Mouse (Mus musculus): Measurements from ENCODE around the gene Hint1.
"Not testable (repeated sequence)": the region's sequence is repeated elsewhere in the genome, so short reads cannot be mapped to it uniquely, and the experiment has no call there.

Hint1 gene

GRCm38 (mm10) chr11:54866119-54867048, at the start of gene Hint1:
Gene Hint1, plus strand, starts transcription at chr11:54866383.
- DNase-seq (ENCODE audit: low spot score) = peak; percentile 93

- DNase-seq (ENCODE audit: low spot score) = no peak
Measured at GRCm38 (mm10) chr11:54817449-54817848, 48.7 kb upstream of the Hint1 start.

- no peak for DNase-seq (ENCODE audit: low spot score)
Measured at GRCm38 (mm10) chr11:54819489-54819888, 46.7 kb upstream of the Hint1 start.

- no peak for DNase-seq (ENCODE audit: low spot score)
Measured at GRCm38 (mm10) chr11:54823467-54823866, 42.7 kb upstream of the Hint1 start.

- no peak for DNase-seq (ENCODE audit: low spot score)
Measured at GRCm38 (mm10) chr11:54825774-54826173, 40.4 kb upstream of the Hint1 start.

- DNase-seq (ENCODE audit: low spot score) = no peak
Measured at GRCm38 (mm10) chr11:54826819-54827218, 39.4 kb upstream of the Hint1 start.

GRCm38 (mm10) chr11:54833833-54834232, 32.4 kb upstream of the Hint1 start:
- no peak for DNase-seq (ENCODE audit: low spot score)

GRCm38 (mm10) chr11:54834596-54834995, 31.6 kb upstream of the Hint1 start:
- no peak for DNase-seq (ENCODE audit: low spot score)

GRCm38 (mm10) chr11:54836106-54836505, 30.1 kb upstream of the Hint1 start:
- peak; percentile 31 for DNase-seq (ENCODE audit: low spot score)

- DNase-seq (ENCODE audit: low spot score) = no peak
Measured at GRCm38 (mm10) chr11:54839696-54840095, 26.5 kb upstream of the Hint1 start.

GRCm38 (mm10) chr11:54840891-54841290, 25.3 kb upstream of the Hint1 start:
- DNase-seq (ENCODE audit: low spot score) = no peak

- no peak for DNase-seq (ENCODE audit: low spot score)
Measured at GRCm38 (mm10) chr11:54844424-54844823, 21.8 kb upstream of the Hint1 start.

GRCm38 (mm10) chr11:54844959-54845358, 21.2 kb upstream of the Hint1 start:
- DNase-seq (ENCODE audit: low spot score) = no peak

GRCm38 (mm10) chr11:54845470-54846442, 20.4 kb upstream of the Hint1 start:
- no peak for DNase-seq (ENCODE audit: low spot score)

- no peak for DNase-seq (ENCODE audit: low spot score)
Measured at GRCm38 (mm10) chr11:54849961-54850758, 16.0 kb upstream of the Hint1 start.

GRCm38 (mm10) chr11:54851656-54852055, 14.5 kb upstream of the Hint1 start:
- DNase-seq (ENCODE audit: low spot score) = no peak

- DNase-seq (ENCODE audit: low spot score) = not testable (repeated sequence)
Measured at GRCm38 (mm10) chr11:54858880-54859279, 7.3 kb upstream of the Hint1 start.

GRCm38 (mm10) chr11:54859322-54860165, 6.6 kb upstream of the Hint1 start:
- no peak for DNase-seq (ENCODE audit: low spot score)

- peak; percentile 97 for DNase-seq (ENCODE audit: low spot score)
Measured at GRCm38 (mm10) chr11:54860256-54861038, 5.7 kb upstream of the Hint1 start, which contains the start of gene Lyrm7. Gene Lyrm7, minus strand, starts transcription at chr11:54860916.

All from urinary bladder, postnatal 14 days (tissue).